Mouse (Mus musculus): ENCODE data around the gene 5730522E02Rik.

5730522E02Rik gene

GRCm38 (mm10) chr11:26129054-26129453 lies 81.5 kb downstream of the 5730522E02Rik start:
- DNase-seq (ENCODE audit: extremely low read depth, low read depth, low spot score): no peak

GRCm38 (mm10) chr11:26128385-26128784 lies 82.2 kb downstream of the 5730522E02Rik start:
- no peak for DNase-seq (ENCODE audit: extremely low read depth, low read depth, low spot score)

GRCm38 (mm10) chr11:26125923-26126322 lies 84.6 kb downstream of the 5730522E02Rik start:
- no peak for DNase-seq (ENCODE audit: extremely low read depth, low read depth, low spot score)

- DNase-seq (ENCODE audit: extremely low read depth, low read depth, low spot score): no peak
These were observed 89.6 kb downstream of the 5730522E02Rik start for GRCm38 (mm10) chr11:26120781-26121557.

GRCm38 (mm10) chr11:26117651-26118050 lies 92.9 kb downstream of the 5730522E02Rik start:
- DNase-seq (ENCODE audit: extremely low read depth, low read depth, low spot score): no peak

- DNase-seq (ENCODE audit: extremely low read depth, low read depth, low spot score): no peak
These were observed 98.4 kb downstream of the 5730522E02Rik start for GRCm38 (mm10) chr11:26112206-26112605.

GRCm38 (mm10) chr11:26108647-26109046 lies 101.9 kb downstream of the 5730522E02Rik start:
- no peak for DNase-seq (ENCODE audit: extremely low read depth, low read depth, low spot score)

- no peak for DNase-seq (ENCODE audit: extremely low read depth, low read depth, low spot score)
These were observed 105.9 kb downstream of the 5730522E02Rik start for GRCm38 (mm10) chr11:26104680-26105079.

GRCm38 (mm10) chr11:26103698-26104097 lies 106.9 kb downstream of the 5730522E02Rik start:
- no peak for DNase-seq (ENCODE audit: extremely low read depth, low read depth, low spot score)

- no peak for DNase-seq (ENCODE audit: extremely low read depth, low read depth, low spot score)
These were observed 107.7 kb downstream of the 5730522E02Rik start for GRCm38 (mm10) chr11:26102878-26103277.

- DNase-seq (ENCODE audit: extremely low read depth, low read depth, low spot score): no peak
These were observed 110.5 kb downstream of the 5730522E02Rik start for GRCm38 (mm10) chr11:26100077-26100476.

GRCm38 (mm10) chr11:26098933-26099332 lies 111.6 kb downstream of the 5730522E02Rik start:
- DNase-seq (ENCODE audit: extremely low read depth, low read depth, low spot score): no peak

- no peak for DNase-seq (ENCODE audit: extremely low read depth, low read depth, low spot score)
These were observed 114.5 kb downstream of the 5730522E02Rik start for GRCm38 (mm10) chr11:26096095-26096494.

GRCm38 (mm10) chr11:26088993-26089392 lies 121.6 kb downstream of the 5730522E02Rik start:
- no peak for DNase-seq (ENCODE audit: extremely low read depth, low read depth, low spot score)

- DNase-seq (ENCODE audit: extremely low read depth, low read depth, low spot score): no peak
These were observed 123.9 kb downstream of the 5730522E02Rik start for GRCm38 (mm10) chr11:26086679-26087078.

GRCm38 (mm10) chr11:26085380-26086035 lies 125.1 kb downstream of the 5730522E02Rik start:
- no peak for DNase-seq (ENCODE audit: extremely low read depth, low read depth, low spot score)

- DNase-seq (ENCODE audit: extremely low read depth, low read depth, low spot score): no peak
These were observed 134.2 kb downstream of the 5730522E02Rik start for GRCm38 (mm10) chr11:26076335-26076734.

- DNase-seq (ENCODE audit: extremely low read depth, low read depth, low spot score): no peak
These were observed 135.0 kb downstream of the 5730522E02Rik start for GRCm38 (mm10) chr11:26075536-26075935.

GRCm38 (mm10) chr11:26073638-26074294 lies 136.8 kb downstream of the 5730522E02Rik start:
- DNase-seq (ENCODE audit: extremely low read depth, low read depth, low spot score): no peak

GRCm38 (mm10) chr11:26072101-26072500 lies 138.5 kb downstream of the 5730522E02Rik start:
- no peak for DNase-seq (ENCODE audit: extremely low read depth, low read depth, low spot score)

GRCm38 (mm10) chr11:26063252-26063651 lies 147.3 kb downstream of the 5730522E02Rik start:
- DNase-seq (ENCODE audit: extremely low read depth, low read depth, low spot score): no peak

Measured in fat pad, adult 2 months (tissue).